Mouse (Mus musculus): ENCODE measurements around the gene Drd1. TPM values are rescaled to one million over a fixed set of nuclear protein-coding genes. Genes with fewer than 3 reads are reported as not detected.

The Drd1 gene
- 0.57 to 3.8 TPM (median 2.1 TPM) in 4 replicates for total RNA-seq (2023)

GRCm38 (mm10) chr13:54055448-54055861, at the start of gene Drd1:
Drd1 (minus strand) TSS chr13:54055705.

GRCm38 (mm10) chr13:54071606-54072331, 16.3 kb upstream of the Drd1 start, which contains the start of gene Sfxn1:
Sfxn1 (plus strand) TSS chr13:54071869.

Other genes with a start within 250 kb of the Drd1 start
- 27.0 to 32.1 TPM (median 28.0 TPM) in 4 replicates for gene Sfxn1, start 16.2 kb upstream of the Drd1 start, total RNA-seq (2023)
- 6.3 to 8.5 TPM (median 7.8 TPM) in 4 replicates for gene Hrh2, start 136.4 kb upstream of the Drd1 start, total RNA-seq (2023)

Measured in B cell, adult 62 days (primary cell).